Mouse (Mus musculus) liver, adult (tissue): Measurements from ENCODE around the gene Smtn.

Experiments
- GATA4 ChIP-seq: IDR thresholded peaks from 2 replicates; pipeline ENCODE4 v1.6.1; 2014; ENCODE audit warnings: mild to moderate bottlenecking, low read length; ENCODE audit not compliant: insufficient replicate concordance

Smtn gene

DNA sequence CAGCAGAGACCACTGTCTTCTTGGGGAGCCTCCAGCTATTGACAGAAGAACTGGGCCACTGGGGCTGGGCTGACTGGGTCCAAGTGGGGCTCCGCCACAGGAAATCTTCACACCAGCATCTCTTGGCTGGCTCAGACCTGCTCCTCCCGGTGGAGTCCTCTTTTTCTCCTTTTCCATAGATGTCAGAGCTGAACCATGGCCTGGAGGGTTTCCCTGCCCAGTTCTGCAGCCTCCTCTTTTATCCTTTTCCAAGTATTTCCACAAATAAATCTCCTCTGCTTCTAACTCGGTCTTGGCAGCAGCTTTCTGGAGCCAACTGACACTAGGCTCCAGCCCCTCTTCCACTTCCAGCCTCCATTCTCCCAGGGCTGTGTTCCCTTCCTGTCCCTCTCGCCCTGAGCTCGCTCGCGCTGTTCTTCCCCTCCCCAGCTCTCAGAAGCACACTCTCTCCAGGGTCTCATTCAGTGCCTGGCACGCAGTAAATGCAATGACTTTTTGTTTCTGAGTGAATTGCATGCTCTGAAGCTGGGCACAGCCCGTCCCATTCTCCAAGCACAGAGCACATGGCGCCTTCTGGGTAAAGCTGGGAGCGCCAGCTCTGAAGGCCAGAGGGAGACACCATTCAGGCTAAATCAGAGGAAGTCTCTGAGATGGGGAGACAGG, 56.3 kb downstream of the Smtn start:
- TF ChIP-seq GATA4, result no peak

DNA sequence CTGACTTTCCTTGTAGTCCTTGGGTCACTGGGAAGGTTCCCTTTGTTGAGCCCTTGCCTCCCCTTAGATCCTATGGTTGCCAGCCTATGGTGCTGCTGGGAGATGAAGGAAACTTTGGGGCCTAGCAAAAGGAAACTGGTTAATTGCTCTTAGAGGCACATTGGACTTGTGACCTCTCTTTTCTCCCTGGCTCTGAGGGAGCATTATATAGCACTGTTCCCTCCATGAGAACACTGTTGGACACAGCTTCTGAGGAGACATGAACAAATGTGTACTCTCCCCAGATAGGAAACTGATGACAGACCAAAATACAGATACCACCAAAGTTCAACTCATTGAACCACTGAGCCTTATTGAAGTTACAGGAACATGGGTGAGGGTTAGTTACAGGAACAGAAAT, 64.9 kb downstream of the Smtn start:
- no peak for TF ChIP-seq GATA4

DNA sequence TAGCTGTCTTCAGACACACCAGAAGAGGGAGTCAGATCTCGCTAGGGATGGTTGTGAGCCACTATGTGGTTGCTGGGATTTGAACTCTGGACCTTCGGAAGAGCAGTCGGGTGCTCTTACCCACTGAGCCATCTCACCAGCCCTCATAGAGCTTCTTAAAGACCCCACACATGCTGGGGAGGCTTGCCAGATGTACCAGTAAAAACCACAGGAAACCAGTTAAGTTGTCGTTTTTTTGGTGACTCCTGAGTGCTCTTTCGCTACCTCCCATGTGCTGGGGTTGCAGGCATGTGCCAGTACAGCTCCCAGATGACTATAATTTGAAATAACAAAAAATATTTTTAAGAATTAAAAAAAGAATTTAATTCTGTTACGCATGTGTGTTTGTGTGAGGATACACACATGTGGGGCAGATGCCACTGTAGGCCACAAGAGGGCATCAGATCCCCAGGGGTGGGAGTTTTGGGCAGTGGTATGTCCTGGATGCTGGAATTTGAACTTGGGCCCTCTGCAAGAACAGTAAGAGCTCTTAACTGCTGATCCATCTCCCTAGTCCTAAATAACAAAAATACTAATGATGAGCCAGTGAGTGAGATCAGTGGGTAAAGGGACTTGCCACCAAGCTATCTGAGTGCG, 65.8 kb downstream of the Smtn start:
- no peak for TF ChIP-seq GATA4

DNA sequence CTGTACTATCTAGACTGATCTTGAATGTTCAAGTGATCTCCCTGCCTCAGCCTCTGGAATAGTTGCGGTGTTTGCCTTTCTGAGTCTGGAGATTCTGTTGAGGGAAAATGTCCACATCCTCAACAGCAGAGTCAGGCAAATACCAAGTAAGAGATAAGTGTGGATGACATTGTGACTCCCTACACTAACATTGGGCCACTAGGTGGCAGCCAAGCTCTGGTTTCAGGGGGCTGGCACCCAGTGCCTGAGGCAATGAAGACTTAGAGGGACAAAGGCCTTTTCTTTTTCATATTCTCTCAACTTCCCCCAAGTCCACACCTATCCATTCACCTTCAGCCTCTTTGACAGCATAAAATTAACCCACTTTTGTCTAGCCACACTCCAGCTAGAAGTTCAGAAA, 67.9 kb downstream of the Smtn start:
- TF ChIP-seq GATA4, result peak; percentile 10; the same call in 1 of the 2 replicates

DNA sequence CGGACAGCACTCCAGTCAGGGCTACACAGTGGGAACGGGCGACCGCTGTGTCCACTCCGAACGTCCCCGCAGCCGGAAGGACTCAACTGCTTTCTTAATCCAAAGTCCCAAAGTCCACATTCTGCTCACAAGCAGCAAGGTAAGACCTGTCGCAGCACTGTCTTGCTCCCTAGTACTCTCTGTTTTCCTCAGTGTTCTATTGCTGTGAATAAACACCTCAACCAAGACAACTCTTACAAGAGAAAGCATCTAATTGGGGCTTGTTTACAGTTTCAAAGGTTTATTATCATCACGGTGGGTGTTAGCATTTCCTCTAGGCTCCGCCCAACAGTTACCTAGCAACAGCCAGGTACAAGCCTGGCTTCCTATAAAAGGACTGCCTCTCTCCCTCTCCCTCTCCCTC, 69.0 kb downstream of the Smtn start:
- no peak for TF ChIP-seq GATA4
